Mouse (Mus musculus) gastrocnemius, adult 2 months (tissue): ENCODE data around the gene Nav2. TPM values are rescaled to one million over a fixed set of nuclear protein-coding genes. Genes with fewer than 3 reads are reported as not detected.

Source experiments
- DNase-seq: peaks from one replicate; pipeline ENCODE4 v3.0.0; 2022
- H3K27ac ChIP-seq: fragments of 200-600 bp; 2 replicates; pipeline ENCODE4 v1.8.1; 2022; ENCODE audit warnings: mild to moderate bottlenecking
- H3K4me3 ChIP-seq: fragments of 200-600 bp; 2 replicates; pipeline ENCODE4 v1.8.1; 2022; ENCODE audit warnings: mild to moderate bottlenecking, moderate library complexity
- CTCF ChIP-seq: fragments of 200-600 bp; IDR thresholded peaks from 2 replicates; pipeline ENCODE4 v1.8.1; 2022; ENCODE audit warnings: antibody characterized with exemption, mild to moderate bottlenecking, moderate library complexity
- intact Hi-C: fragments of 180-260 bp; cut with DNase I; formaldehyde crosslinking; loops from one replicate; pipeline ENCODE4 v1.15.1; 2025
- total RNA-seq, 2 experiments: library from RNA; stranded (reverse); gene quantifications; 2 replicates each; pipeline ENCODE4 v1.2.3; 2021

The Nav2 gene
- total RNA-seq, 2 experiments from 2014 or later: 18.5 to 36.0 TPM

GRCm38 (mm10) chr7:49468492-49469205 is 560.1 kb downstream of the Nav2 start:
- H3K27ac ChIP-seq: no peak overlapping the region
- TF ChIP-seq CTCF: no peak
- no peak overlapping the region for H3K4me3 ChIP-seq
- intact Hi-C loops: loop anchor here (10.0 kb wide), 1 partner anchor 286 kb away; the partner anchor contains the start of gene Htatip2
- no peak for DNase-seq

- Histone ChIP-seq H3K27ac (no peak overlapping the region), H3K4me3 (no peak overlapping the region)
- DNase-seq: peak; percentile 70
- intact Hi-C loops: loop anchor here (1.0 kb wide), 1 partner anchor 130 kb away; no protein-coding TSS in a partner anchor
- TF ChIP-seq CTCF: peak; percentile 74
These were observed 562.8 kb downstream of the Nav2 start for GRCm38 (mm10) chr7:49471278-49471677.

- no peak overlapping the region for H3K4me3 ChIP-seq
- intact Hi-C loops: no loop called here
- no peak for DNase-seq
- H3K27ac ChIP-seq: no peak overlapping the region
- no peak for TF ChIP-seq CTCF
These were observed 566.8 kb downstream of the Nav2 start for GRCm38 (mm10) chr7:49475282-49475681.

- no peak for DNase-seq
- no peak overlapping the region for H3K27ac ChIP-seq
- intact Hi-C loops: no loop called here
- TF ChIP-seq CTCF: no peak
- H3K4me3 ChIP-seq: no peak overlapping the region
These were observed 567.6 kb downstream of the Nav2 start for GRCm38 (mm10) chr7:49476163-49476562.

DNA sequence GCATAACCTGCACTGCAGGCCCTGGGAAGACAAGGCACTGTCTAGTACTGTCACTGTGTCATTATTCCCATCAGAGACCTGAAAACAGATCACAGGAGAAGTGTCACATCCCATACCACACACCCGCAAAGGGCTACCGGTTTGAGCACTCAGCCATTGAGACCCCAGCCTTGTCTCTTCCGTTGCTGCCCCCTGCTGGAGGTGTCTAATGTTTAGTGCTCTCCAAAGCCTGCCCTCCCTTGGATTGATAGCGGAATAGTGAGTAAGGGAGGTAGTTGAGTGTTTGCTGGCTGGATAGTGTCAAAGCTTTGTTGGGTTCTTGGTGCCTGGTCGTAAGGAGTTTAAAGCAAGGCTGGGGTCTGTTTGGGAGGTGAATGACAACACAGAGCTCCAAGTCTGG is 568.1 kb downstream of the Nav2 start:
- Histone ChIP-seq H3K4me3 (no peak overlapping the region), H3K27ac (no peak overlapping the region)
- intact Hi-C loops: no loop called here
- peak; percentile 42 for TF ChIP-seq CTCF
- DNase-seq: no peak

DNA sequence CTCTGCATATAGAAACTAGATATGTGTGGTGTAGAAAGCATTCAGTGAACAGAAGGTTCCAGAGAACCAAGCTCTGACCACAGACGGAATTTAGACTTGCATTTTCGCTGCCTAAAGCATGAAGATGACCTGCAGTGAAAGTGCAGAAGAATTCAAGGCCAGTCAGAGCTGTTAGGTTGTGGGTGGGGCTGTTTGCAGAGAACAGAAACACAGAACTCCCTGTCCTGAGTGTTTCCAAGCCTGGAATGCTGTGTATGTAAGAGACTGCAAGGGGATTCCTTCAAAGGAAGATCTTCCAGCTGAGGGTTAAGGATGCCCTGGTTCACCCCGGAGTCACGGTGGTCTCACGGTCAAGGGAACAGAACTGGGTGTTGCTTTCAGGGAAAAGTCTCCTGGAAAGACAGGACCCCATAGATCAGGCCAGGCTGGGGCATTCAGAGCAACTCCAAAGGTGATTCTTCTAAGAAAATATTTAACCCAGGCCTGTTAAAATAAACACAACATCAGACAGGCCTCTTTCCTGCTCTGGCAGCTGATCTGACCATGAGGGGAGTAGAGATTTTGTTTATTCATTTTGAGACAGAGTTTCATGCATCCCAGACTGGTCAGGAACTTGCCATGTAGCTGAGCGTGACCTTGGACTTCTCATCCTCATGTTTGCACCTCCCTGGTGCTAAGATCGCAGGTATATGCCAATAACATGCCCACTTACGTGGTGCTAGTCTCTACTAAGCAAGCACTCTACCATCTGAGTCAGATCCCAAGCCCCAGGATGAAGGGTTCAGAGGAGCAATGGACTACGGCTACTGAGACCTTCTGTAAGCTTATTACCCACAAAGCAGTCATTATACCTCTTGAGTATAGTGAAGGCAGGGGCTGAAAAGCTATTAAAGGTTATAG is 568.8 kb downstream of the Nav2 start:
- intact Hi-C loops: no loop called here
- no peak for DNase-seq
- Histone ChIP-seq H3K4me3 (no peak overlapping the region), H3K27ac (no peak overlapping the region)
- TF ChIP-seq CTCF: no peak

DNA sequence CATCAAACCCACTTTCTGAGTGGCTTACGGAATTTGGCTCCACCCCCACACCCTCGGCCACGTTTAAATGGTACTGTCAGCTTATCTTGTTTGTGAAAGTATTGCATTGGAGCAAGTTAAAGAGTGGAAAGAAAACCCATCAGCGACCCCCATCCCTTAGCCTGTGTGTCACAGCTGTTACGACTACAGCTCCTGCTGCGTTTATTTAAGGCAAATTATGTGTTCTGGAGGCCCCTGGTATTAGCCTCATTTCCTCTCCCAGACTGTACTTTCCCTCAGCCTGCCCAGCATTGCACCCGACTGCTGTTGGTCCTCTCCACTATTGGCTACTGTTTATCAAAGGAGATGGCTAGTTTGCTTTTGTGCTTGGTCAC is 569.4 kb downstream of the Nav2 start:
- DNase-seq: no peak
- TF ChIP-seq CTCF: no peak
- Histone ChIP-seq H3K27ac (no peak overlapping the region), H3K4me3 (no peak overlapping the region)
- intact Hi-C loops: no loop called here

DNA sequence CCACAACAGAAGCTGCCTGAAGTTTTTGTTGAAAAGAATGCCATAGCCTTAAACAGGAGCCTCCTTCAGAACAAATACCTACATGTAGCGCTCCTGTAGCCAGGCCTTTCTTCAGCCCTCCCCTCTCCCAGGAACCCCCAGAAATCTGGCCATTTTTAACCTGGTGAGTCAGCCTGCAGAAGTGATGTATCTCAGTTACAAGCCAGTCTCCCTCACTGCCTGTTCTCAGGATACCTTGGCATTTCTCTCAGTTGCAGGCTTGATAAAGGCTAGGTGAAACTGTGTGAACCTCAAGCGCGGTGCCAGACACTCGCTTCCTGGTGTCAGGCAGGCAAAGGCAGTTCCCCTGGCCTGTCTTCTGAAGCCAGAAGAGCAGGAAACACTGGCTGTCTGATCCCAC is 570.4 kb downstream of the Nav2 start:
- intact Hi-C loops: no loop called here
- H3K4me3 ChIP-seq: no peak overlapping the region
- H3K27ac ChIP-seq: no peak overlapping the region
- DNase-seq: no peak
- no peak for TF ChIP-seq CTCF

DNA sequence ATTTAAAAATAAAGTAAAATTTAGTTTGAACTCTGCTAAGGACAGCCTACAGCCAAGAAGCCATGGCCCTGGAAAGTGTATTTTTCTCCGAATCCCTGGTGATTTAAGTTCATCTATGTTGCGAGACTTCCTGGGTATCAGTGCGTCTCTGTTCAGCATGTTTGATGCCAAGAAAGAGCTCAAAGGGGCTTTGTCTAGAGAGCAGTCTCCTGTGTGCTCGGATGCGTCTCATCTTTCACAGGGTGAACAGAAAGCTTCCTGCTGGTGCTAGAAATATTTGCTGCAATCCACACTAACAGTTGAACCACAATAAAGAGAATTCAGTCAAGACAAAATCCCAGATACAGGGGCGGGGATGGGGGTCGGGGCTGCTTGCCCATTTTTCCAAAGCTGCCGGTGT is 572.4 kb downstream of the Nav2 start:
- Histone ChIP-seq H3K4me3 (no peak overlapping the region), H3K27ac (no peak overlapping the region)
- TF ChIP-seq CTCF: no peak
- intact Hi-C loops: no loop called here
- DNase-seq: no peak

DNA sequence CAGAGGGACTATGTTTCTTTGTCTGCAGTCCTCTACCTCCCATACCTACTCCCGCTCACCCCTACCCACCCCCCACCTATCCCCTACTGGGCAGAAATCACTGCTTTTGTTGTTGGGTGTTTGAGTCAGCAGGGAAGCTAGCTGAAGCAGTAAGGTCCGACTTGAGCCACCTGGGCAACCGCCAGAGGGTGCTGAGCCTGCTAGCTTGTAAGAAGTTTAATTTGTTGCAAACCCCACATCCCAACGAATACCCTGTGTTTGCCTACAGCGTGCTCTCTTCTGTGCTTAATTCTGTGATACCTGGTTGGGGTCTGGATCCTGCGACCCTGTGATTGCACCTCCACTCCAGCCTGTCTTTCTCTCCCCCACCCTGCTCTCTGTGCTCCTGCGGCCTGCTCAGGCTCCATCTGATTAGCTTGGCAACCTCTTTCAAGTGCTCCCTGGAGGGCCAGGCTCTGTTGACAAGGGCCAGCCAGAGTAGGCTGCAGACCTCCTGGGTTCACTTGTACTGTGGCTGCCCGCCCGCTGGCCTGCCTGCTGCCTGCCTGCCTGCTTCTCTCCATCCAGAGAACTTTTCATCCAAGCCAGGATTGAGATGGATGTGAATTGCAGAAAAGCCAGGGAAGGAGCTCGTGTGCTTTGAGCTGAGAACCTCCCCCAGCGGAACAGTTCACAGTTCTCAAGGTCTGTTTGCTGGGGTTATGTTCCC is 575.7 kb downstream of the Nav2 start:
- DNase-seq: peak; percentile 52
- no peak overlapping the region for H3K27ac ChIP-seq
- intact Hi-C loops: no loop called here
- no peak for TF ChIP-seq CTCF
- H3K4me3 ChIP-seq: no peak overlapping the region

DNA sequence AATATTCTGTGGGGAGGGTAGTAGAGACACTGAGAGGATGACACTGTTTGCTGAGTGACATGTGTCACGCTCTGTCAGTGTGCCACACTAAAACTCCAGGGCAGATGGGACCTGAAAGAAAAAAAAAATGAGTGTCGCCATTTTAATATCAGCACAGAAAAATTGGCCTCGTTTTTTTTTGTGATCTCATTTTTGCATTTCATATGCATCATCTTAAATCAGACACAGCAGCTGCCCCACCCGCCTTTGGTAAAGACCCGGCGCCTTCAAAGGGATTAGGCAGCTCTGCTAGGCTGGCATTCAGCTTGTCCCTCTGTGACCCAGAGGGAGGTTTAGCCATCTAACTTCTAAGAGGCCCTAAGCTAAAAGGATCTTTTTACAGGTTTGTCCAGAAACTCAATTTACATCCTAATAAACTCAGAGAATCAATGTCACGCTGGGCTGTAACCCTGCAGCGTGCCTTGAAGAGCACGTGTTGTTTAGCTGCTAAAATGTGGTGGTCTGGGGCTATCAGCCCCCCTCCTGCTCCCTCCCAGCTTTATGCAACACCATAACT is 576.9 kb downstream of the Nav2 start:
- TF ChIP-seq CTCF: no peak
- Histone ChIP-seq H3K4me3 (no peak overlapping the region), H3K27ac (no peak overlapping the region)
- DNase-seq: no peak
- intact Hi-C loops: no loop called here

- Histone ChIP-seq H3K27ac (no peak overlapping the region), H3K4me3 (no peak overlapping the region)
- intact Hi-C loops: no loop called here
- no peak for DNase-seq
- no peak for TF ChIP-seq CTCF
These were observed 578.8 kb downstream of the Nav2 start for GRCm38 (mm10) chr7:49487347-49487746.
